Mouse (Mus musculus) bone marrow, adult 2 months (tissue): Measurements from ENCODE around the gene Dpagt1.

Source experiments
- CTCF ChIP-seq: fragments of 200-500 bp; IDR thresholded peaks from 2 replicates; pipeline ENCODE4 v1.5.1; 2011; ENCODE audit warnings: low read length, control low read depth; ENCODE audit not compliant: control insufficient read depth, insufficient read depth
- POLR2A ChIP-seq: fragments of 200-500 bp; IDR thresholded peaks from 2 replicates; pipeline ENCODE4 v1.6.1; 2011; ENCODE audit warnings: low read depth, mild to moderate bottlenecking, control low read depth, low read length, borderline replicate concordance; ENCODE audit not compliant: control insufficient read depth

- TF ChIP-seq CTCF (no peak), POLR2A (no peak)
Measured at GRCm38 (mm10) chr9:44320799-44321133, 5.1 kb upstream of the Dpagt1 start.
